Mouse (Mus musculus): Measurements from ENCODE around the gene Arhgap24.

DNA sequence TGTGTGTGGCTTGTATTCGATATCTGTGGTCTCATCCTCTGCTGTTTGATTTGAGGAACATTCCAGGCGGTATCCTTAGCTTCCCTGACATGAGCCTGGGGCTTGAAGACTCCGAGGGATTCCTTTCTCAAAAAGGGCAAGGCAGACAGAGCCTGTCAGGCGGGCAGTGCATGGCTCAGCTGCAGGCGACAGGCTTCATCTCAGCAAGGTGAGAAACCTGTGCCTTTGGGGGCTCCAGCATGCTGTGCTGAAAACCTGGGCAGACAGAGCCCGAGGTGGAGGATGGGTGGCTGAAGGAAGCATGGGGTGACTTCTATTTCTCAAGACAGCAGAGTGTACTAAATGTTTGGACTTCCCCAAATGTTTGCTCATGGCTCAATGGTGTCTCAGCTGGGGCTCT lies 13.6 kb downstream of the Arhgap24 start:
- TF ChIP-seq E2F4 (IDR thresholded peaks at IDR 0.05; ENCODE audit: insufficient replicate concordance, low read depth, low read length) (no peak), POLR2A (IDR thresholded peaks at IDR 0.05; ENCODE audit: low read depth, low read length) (no peak), EP300 (IDR thresholded peaks at IDR 0.05; ENCODE audit: low read length) (no peak), MAFK (IDR thresholded peaks at IDR 0.05; ENCODE audit: insufficient replicate concordance, low read length) (no peak), CTCF (conservative IDR thresholded peaks at IDR 0.05 in 1 of 2, IDR thresholded peaks at IDR 0.05 in 1 of 2; ENCODE audit: low read depth in 2 of 2, low read length in 2 of 2) (no peak), RCOR1 (conservative IDR thresholded peaks at IDR 0.05; ENCODE audit: low read depth, low read length) (no peak), CHD2 (IDR thresholded peaks at IDR 0.05; ENCODE audit: low read length) (no peak; the same call in 1 of the 2 replicates), CHD1 (IDR thresholded peaks at IDR 0.05; ENCODE audit: low read depth, low read length) (no peak)
